Mouse (Mus musculus): ENCODE measurements around the gene Sync. TPM values are rescaled to one million over a fixed set of nuclear protein-coding genes. Genes with fewer than 3 reads are reported as not detected.
A peak's percentile ranks its signal among the peaks of the same experiment; 100 is the strongest.

Sync gene
- total RNA-seq, 1 experiment from 2014 or later: not detected

DNA sequence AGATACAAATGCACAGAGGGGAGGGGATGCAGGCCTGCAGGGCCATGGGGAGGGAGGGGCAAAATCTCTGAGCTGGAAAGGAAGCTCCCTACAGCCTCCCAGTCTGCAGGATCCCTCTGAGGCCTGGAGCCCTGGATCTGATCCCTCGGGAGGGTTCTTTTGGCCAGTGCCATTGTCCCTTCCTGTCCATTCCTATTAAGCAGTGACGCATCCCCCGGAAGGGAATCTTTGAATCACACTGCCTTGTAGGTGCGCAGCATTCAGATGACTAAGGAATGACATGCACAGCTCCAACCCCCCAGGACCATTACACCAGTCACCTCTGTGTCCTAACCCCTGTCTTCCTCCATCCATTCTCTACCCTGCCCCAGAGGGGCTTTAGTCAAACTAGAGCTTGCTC lies 28.3 kb upstream of the Sync start:
- ATAC-seq (replicated peaks; ENCODE audit: insufficient number of reproducible peaks, low FRiP score, low TSS enrichment, poor library complexity, severe bottlenecking): no peak

DNA sequence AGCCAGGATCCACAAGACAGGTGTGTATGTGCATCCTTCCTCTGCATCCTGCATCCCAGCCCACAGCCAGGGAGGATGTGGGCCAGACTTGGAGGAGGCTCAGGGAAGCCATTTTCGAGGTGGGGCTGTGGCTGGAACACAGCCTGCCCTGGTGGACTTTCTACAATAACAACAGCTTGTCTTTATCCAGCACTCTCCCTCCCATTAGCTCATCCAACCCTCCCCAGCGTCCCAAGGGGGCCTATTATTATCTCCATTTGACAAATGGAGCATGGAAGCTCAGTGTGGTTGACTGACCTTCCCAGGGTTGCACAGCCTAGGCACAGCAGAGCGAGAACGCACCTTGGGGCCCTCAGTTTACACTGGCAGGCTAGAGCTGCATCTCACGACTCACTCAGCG lies 26.7 kb upstream of the Sync start:
- no peak for ATAC-seq (replicated peaks; ENCODE audit: insufficient number of reproducible peaks, low FRiP score, low TSS enrichment, poor library complexity, severe bottlenecking)

DNA sequence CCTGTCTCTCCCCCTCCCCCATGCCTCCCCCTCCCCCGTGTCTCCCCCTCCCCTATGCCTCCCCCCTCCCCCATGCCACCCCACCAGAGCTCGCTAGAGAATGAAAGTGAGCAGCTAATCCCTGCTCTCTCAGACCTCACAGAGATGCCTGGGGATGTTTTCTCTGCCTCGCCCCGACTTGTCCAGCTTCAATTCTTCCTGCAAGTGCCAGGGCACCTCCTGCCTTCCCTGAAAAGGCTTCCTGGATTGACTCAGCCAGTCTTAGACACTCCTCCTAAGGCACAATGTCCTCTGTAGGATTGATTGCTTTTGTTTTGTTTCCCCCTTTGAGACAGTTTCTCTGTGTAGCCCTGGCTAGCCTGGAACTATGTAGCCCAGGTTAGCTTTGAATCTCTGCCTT lies 26.2 kb upstream of the Sync start, which contains the start of gene C77080:
C77080 (minus strand) TSS at position 209 of the 400 bp plus-strand sequence.
- ATAC-seq (replicated peaks; ENCODE audit: insufficient number of reproducible peaks, low FRiP score, low TSS enrichment, poor library complexity, severe bottlenecking): no peak

DNA sequence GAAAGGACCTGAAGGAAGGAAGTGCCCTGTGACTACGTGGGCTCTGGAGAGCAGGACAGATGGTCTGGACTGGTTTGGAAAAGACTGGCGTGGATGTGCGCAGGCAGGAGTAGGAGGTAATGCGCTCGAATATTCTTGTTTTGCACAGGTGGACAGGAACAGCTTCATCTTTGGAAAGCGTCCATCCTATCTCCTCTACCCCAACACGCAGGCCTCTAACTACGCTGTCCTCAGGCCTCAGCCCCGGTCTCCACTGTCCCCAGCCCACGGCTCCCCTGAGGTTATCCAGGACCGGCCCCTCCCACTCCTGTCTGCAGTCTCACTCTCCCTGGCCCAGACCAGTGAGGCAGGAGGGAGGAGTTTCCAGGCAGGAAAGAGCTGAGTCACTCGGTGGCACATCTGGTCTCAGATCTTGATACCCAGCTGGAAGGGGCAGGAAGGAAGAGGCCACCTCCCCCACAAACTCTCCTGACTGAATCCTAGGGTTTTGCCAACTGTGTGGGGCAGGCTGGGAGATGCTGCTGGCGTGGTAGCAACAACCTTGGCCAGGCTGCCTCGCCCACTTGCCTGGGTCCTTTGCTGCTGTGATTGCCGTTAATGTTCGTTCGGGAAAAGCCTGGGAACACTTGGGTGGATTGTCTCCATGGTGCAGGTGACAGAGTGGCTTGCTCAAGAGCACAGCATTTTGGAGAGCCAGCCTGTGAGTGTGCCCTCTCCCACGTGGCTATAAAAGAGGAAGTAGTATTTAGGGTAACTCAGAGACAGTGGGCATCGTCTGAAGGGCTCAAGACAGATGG lies 24.0 kb upstream of the Sync start:
- peak; percentile 77 for ATAC-seq (replicated peaks; ENCODE audit: insufficient number of reproducible peaks, low FRiP score, low TSS enrichment, poor library complexity, severe bottlenecking)

DNA sequence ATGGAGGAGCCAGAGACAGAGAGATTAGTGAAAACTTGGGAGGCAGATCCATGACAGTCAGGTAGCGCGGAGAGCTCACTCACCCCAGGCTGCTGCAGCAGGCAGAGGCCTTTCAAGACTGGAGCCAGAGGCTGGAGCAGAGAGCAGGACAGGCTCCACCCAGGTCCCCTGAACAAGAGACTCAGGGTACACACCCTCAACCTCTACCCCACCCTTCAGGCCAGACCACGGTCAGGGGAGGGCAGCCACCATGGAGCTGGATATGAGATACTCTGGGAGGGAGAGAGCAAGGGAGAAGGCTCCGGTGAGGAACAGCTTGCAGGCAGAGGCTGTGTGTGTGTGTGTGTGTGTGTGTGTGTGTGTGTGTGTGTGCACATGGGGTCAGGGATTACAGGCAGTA lies 21.2 kb upstream of the Sync start:
- no peak for ATAC-seq (replicated peaks; ENCODE audit: insufficient number of reproducible peaks, low FRiP score, low TSS enrichment, poor library complexity, severe bottlenecking)

DNA sequence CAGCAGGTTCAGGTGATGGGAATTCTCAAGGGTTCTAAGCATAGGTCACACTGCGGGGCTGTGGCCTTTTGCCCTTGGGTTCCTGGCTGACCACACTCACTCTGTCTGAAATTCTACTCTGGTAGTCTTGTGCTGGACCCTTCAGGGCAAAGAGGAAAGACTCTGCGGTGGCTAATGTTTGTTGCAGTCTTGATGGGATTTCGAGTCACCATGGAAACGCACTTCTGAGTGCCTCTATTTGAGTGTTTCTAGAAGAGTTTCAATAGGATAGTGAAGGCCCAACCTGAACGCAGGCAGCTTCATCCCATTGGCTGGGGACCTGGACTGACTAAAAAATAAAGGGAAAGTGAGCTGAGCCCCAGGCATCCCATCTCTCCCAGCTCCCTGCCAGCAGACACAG lies 20.6 kb upstream of the Sync start:
- no peak for ATAC-seq (replicated peaks; ENCODE audit: insufficient number of reproducible peaks, low FRiP score, low TSS enrichment, poor library complexity, severe bottlenecking)

DNA sequence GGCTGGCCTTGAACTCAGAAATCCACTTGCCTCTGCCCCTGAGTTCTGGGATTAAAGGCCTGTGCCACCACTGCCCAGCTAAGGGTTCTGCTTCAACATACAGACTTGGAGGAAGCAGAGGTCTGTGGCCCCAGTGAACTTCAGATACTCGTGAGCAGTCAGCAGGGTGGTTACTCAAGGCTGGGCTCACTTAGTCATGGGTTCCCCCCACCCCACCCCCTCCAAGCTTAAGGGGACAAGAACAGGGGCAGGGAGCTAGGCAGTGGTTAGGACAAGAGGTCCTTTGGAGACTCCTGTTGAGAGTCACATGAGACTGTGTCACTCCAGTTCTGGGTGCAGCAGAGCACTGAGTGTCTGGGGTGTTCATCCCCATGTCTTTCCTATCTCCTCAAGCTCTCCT lies 18.7 kb upstream of the Sync start:
- ATAC-seq (replicated peaks; ENCODE audit: insufficient number of reproducible peaks, low FRiP score, low TSS enrichment, poor library complexity, severe bottlenecking): no peak

DNA sequence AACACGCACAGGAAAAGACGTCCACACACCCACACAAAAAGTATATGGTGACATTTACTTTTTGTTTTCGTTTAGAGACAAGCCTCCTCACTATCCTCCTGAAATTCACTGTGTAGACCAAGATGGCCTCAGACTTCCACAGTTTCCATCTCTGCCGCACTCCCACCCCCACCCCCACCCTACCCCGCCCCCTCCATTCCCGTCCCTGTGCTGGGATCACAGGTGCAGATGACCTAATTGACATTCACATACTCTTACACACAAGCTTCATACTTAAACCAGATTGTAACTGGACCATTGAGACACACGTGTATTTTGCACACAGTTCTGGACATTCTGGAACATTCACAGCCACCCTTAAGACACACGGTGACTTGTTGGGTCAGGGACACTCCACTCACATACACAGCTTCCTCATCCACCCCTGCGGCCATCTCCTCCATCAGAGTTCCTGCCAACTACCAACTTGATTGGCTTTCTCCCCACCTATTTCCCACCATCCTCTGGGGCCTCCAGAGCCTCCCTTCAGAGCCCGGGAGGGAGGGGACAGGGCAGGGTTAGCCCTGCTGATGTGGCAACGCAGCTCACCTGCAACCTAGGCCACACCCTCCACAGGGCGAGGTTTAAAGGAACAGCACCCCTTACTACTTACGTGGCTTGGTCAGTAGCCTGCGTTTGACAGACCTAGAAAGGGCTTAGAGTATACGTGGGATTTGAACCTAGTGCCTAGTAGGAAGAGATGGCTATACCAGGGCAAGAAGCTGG lies 15.2 kb upstream of the Sync start:
- ATAC-seq (replicated peaks; ENCODE audit: insufficient number of reproducible peaks, low FRiP score, low TSS enrichment, poor library complexity, severe bottlenecking): no peak

DNA sequence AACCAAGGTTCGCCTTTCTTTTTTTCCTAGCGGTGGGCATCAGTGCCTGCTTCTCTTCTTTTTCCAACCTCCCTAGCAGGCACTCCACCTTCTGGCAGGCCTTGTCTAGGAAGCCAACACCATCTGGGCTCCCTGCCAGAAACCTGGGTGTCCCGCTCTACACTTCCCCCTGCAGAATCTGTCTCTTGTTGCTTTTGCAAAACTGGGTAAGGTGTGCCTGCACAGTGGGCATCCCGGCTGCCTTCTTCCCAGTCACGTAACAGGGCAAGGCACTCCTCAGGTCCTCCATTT lies 14.7 kb upstream of the Sync start:
- ATAC-seq (replicated peaks; ENCODE audit: insufficient number of reproducible peaks, low FRiP score, low TSS enrichment, poor library complexity, severe bottlenecking): no peak

DNA sequence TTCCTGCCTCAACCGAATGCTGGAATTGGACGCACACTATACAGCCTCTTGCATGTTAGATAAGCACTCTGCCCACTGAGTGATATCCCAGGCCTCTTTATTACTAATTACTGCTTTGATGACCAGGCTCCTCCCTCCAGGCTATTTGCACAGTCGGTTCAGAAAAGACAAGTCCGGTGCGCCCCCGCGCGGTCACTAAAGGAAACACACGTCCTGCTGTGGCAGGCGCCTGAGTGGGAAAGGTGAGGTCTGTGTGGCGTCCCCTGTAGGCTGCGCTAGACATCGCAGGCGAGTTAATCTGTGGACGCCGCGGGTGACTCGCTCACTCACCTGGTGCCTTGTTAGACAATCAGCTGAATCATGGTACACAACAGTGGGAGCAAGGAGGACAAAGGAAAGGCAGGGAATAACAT lies 11.0 kb upstream of the Sync start:
- ATAC-seq (replicated peaks; ENCODE audit: insufficient number of reproducible peaks, low FRiP score, low TSS enrichment, poor library complexity, severe bottlenecking): peak; percentile 98

DNA sequence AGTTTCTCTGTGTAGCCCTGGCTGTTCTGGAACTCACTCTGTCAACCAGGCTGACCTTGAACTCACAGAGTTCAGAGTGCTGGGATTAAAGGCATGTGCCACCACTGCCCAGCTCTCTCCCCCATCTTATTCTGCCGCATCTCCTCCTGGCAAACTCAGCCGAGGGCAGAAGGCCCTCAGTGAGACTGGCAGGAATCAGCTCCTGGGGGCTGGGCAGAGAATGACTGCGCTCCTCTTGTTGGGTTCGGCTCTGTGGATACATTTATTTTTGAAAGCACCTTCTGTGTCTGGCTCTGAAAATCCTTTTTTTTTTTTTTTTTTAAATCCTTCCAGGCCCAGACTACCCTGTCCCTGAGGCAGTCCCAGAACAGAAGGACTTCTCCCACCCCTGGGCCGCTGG lies 4.6 kb upstream of the Sync start:
- ATAC-seq (replicated peaks; ENCODE audit: insufficient number of reproducible peaks, low FRiP score, low TSS enrichment, poor library complexity, severe bottlenecking): no peak

DNA sequence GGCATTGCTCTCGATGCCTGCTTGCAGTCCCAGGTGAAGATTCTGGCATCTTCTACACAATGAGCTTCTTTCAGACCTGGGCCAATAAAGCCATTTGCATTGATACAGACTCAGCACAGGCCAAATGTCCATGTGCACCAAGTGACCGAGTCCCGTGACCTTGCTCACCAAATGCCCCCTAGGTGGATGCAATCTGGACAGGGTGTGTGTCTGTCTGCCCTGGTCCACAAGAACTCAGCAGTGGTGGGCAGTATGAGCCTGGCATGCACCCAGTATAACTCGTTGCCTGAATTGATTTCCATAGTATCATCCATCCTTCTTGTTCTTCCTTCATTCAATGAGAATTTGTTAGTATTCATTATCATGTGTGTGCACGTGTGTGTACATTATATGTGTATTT lies 4.2 kb upstream of the Sync start:
- ATAC-seq (replicated peaks; ENCODE audit: insufficient number of reproducible peaks, low FRiP score, low TSS enrichment, poor library complexity, severe bottlenecking): no peak

DNA sequence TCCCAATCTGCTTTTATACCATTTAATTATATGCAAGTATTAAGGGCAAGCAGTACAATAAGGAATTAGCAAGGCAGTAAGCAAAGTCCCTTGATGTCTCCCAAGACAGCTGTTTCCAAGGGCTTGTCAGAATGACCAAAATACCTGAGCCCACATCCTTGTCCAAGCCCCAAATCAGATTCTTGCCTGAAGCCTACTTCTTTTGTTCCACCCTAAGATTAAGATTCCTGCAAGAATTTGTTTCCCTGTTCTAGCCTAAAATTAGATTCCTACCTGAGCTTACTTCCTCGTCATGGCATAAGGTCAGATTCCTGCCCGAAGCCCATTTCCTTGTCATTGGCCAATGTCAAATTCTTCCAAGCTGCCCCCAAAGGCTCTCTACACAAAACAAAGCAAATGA lies 2.7 kb upstream of the Sync start:
- ATAC-seq (replicated peaks; ENCODE audit: insufficient number of reproducible peaks, low FRiP score, low TSS enrichment, poor library complexity, severe bottlenecking): no peak

DNA sequence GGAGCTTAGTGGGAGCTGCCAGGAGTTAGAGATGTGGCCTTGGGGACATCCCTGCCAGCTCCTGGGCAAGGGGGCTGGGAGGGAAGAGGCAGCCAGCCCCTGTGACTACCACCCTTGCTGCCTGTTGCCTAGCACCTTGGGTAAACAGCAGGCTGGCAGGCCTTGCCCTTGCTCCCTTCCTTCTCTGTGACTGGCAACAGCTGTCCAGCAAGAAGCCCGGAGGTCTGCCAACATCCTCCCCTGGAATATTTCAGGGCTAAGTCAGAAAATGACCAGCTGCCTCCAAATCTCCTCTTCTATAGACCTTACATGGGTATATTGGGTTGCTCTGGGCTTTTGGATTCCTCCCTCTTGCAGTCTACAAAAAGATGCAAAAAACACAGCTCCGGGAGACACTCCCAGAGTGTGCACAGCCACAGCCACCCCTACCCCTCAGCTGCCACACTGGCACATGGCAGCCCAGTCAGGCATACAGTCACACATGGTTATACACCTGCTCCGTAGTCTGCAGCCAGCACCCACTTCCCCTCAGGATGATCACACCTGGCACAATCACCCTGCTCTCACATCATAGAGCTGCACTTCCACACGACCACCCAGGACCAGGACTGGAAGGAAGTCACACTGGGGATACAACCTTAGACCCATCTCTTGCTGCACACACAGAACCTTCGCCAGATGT lies 1.3 kb upstream of the Sync start:
- no peak for ATAC-seq (replicated peaks; ENCODE audit: insufficient number of reproducible peaks, low FRiP score, low TSS enrichment, poor library complexity, severe bottlenecking)

DNA sequence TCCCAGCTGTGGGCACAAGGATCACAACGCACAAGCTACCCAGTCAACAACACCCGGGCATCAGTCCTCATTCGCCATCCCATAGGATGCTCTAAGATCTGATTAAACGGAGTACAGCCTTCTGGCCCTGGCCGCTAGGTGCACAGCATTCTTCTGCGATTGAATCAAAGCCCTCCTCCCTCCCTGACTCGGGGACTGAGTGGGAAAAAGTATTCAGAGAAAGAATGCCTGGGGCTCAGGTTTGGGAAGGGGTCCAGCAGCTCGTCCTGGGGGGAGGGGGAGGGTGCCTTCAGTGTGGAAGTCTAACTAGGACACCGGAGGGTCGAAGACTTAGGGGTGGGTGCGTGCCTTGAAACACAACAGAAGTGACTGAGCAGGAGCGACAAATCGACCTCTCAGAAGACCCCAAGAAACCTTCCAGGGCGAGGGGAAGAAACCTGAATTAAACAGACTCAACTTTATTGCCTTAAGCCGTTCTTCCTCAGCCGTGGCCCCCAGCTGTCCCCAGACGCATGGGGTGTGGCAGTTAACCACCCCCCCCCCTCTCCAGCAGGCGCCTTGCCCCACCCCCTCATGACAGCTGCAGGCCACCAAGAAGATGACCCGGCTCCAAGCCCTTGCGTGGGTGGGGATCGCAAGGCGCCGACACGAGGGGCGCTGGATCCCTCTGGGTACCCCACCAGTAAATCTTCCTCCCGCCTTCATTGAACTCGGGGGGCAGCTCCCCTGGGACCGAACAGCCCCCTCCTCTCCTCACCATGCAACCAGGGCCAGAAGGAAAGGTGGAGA lies 540 bp upstream of the Sync start:
- ATAC-seq (replicated peaks; ENCODE audit: insufficient number of reproducible peaks, low FRiP score, low TSS enrichment, poor library complexity, severe bottlenecking): no peak

DNA sequence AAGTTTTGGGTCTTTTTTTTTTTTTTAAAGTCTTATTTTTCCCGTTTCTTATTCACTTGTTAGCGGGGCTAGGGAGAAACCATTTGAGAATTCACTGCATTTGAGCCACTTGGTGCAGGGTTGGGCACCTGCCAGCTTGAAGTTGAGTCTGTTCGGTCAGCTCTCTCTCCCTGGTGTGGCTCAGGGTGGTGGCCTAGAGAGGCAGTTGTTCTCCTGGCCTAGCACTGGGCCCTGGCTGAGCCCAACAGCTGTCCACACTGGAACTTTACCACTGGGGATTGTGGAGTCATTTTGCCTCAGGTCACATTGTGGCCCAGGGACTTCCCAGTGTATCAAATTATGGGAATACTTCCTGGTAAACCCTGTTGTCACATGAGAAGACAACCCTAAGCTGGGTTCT lies 650 bp downstream of the Sync start:
- no peak for ATAC-seq (replicated peaks; ENCODE audit: insufficient number of reproducible peaks, low FRiP score, low TSS enrichment, poor library complexity, severe bottlenecking)

DNA sequence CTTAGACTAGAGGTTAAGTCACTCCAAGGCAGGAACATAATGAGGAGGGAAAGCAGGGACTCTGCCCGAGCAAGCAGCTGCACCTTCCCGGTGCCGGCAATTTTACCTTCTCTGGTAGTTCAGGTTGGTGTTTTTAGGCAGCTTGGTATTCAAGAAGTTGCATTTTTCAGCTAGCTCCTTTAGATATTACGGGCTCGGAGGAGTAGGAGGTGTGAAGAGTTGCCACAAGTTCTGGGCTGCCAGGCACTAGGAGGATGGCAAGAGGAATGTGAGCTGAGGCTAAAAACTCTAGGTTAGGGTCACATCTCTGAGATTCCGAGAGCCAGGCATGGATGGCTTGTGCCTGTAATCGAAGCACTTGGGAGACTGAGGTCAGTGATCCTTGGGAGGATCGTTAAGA lies 2.3 kb downstream of the Sync start:
- ATAC-seq (replicated peaks; ENCODE audit: insufficient number of reproducible peaks, low FRiP score, low TSS enrichment, poor library complexity, severe bottlenecking): no peak

DNA sequence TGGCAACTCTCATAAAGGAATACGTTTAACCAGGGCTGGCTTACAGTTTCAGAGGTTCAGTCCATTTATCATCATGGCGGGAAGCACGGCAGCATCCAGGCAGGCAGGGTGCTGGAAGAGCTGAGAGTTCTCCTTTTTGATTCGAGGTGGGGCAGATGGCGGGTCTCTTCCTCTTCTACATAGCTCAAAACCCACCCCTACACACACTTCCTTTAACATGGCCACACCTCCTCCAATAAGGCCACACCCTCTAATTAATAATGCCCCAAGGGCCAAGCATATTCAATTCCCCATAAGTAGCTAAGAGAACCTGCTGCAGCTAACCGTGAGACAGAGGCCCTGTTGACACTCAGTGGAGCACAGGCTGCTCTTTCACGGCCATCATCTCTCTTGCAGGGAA lies 5.4 kb downstream of the Sync start:
- no peak for ATAC-seq (replicated peaks; ENCODE audit: insufficient number of reproducible peaks, low FRiP score, low TSS enrichment, poor library complexity, severe bottlenecking)

DNA sequence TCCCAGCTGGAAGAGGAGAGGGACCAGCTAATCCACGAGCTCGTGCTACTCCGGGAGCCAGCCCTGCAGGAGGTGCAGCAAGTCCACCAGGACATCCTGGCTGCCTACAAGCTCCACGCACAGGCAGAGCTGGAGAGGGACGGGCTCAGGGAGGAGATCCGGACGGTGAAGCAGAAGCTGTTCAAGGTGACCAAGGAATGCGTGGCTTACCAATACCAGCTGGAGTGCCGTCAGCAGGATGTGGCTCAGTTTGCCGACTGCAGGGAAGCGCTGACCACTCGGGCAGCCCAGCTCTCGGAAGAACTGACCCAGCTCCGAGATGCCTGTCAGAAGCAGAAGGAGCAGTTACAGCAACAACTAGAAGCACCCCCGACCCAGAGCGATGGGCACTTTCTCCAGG lies 6.3 kb downstream of the Sync start:
- ATAC-seq (replicated peaks; ENCODE audit: insufficient number of reproducible peaks, low FRiP score, low TSS enrichment, poor library complexity, severe bottlenecking): no peak
